Mouse (Mus musculus) testis, adult 2 months (tissue): ENCODE measurements around the gene Cfap57. TPM values are rescaled to one million over a fixed set of nuclear protein-coding genes. Genes with fewer than 3 reads are reported as not detected.
"Not testable (repeated sequence)": the region's sequence is repeated elsewhere in the genome, so short reads cannot be mapped to it uniquely, and the experiment has no call there.

ENCODE experiments used
- H3K27ac ChIP-seq: fragments of 200-500 bp; 2 replicates; pipeline ENCODE4 v1.5.1; 2012; ENCODE audit warnings: low read depth, low read length; ENCODE audit not compliant: control insufficient read depth, insufficient read depth
- H3K27me3 ChIP-seq: fragments of 200-500 bp; 2 replicates; pipeline ENCODE4 v1.6.1; 2012; ENCODE audit warnings: mild to moderate bottlenecking, low read length, moderate library complexity; ENCODE audit not compliant: control insufficient read depth, insufficient read depth
- H3K36me3 ChIP-seq: fragments of 200-500 bp; 2 replicates; pipeline ENCODE4 v1.6.1; 2012; ENCODE audit warnings: mild to moderate bottlenecking, low read length; ENCODE audit not compliant: control insufficient read depth, insufficient read depth
- H3K4me1 ChIP-seq: fragments of 200-500 bp; 2 replicates; pipeline ENCODE4 v1.6.1; 2012; ENCODE audit warnings: low read length; ENCODE audit not compliant: control insufficient read depth, insufficient read depth
- H3K4me3 ChIP-seq: fragments of 200-500 bp; 2 replicates; pipeline ENCODE4 v1.5.1; 2012; ENCODE audit warnings: low read depth, mild to moderate bottlenecking, low read length, moderate library complexity, mixed read lengths; ENCODE audit not compliant: control insufficient read depth
- CTCF ChIP-seq: fragments of 200-500 bp; IDR thresholded peaks from 2 replicates; pipeline ENCODE4 v1.5.1; 2012; ENCODE audit warnings: low read depth, mild to moderate bottlenecking, inconsistent platforms, low read length, moderate library complexity; ENCODE audit not compliant: control insufficient read depth, insufficient read depth, insufficient replicate concordance
- POLR2A ChIP-seq: fragments of 200-500 bp; IDR thresholded peaks from 2 replicates; pipeline ENCODE4 v1.6.1; 2012; ENCODE audit warnings: low read depth, mild to moderate bottlenecking, inconsistent platforms, low read length, moderate library complexity; ENCODE audit not compliant: control insufficient read depth
- polyA plus RNA-seq: library from polyadenylated mRNA; depleted of rRNA; stranded (reverse); fragments of >200 nt; gene quantifications from 2 replicates; pipeline ENCODE4 v1.2.3, GENCODE M21; 2012; rRNA removed

The Cfap57 gene
- polyA plus RNA-seq, 1 experiment: 53.3 TPM

DNA sequence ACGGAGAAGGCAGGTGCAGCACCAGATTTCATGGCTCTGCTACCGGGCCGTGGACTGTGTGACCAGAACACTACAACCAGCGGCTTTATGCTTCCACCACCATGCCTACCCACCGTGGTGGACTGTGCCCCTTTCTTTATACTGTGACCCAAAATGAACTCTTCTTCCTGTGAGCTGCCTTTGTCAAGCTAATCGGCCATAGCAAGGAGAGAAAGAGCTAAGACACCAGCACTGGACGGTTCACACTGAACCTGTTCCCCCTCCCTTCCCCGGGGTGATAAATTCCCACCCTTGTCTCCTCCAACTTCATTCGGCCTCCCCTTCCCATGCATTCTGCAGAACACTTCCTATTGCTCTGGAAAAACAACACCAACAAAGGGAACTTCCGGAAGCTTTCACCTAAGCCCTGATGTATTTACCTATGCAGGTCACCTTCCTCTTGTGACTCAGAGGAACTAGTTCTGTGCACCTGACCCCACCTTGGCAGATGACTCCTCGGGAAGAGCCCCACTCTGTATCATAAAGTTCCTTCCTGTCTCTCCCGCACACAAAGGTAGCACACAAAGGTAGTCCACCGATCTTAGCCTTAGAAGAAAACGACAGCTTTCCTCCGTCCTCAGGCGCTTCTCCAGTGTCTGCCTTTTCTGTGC is 103.0 kb downstream of the Cfap57 start:
- TF ChIP-seq CTCF: no peak
- no peak for TF ChIP-seq POLR2A
- Histone ChIP-seq H3K36me3 (no peaks in the 10 kb centered on the region), H3K27me3 (no peaks in the 10 kb centered on the region), H3K27ac (no peak overlapping the region), H3K4me1 (peaks cover 11% of the 10 kb centered on the region), H3K4me3 (no peak overlapping the region; the same call in 1 of the 2 replicates)

DNA sequence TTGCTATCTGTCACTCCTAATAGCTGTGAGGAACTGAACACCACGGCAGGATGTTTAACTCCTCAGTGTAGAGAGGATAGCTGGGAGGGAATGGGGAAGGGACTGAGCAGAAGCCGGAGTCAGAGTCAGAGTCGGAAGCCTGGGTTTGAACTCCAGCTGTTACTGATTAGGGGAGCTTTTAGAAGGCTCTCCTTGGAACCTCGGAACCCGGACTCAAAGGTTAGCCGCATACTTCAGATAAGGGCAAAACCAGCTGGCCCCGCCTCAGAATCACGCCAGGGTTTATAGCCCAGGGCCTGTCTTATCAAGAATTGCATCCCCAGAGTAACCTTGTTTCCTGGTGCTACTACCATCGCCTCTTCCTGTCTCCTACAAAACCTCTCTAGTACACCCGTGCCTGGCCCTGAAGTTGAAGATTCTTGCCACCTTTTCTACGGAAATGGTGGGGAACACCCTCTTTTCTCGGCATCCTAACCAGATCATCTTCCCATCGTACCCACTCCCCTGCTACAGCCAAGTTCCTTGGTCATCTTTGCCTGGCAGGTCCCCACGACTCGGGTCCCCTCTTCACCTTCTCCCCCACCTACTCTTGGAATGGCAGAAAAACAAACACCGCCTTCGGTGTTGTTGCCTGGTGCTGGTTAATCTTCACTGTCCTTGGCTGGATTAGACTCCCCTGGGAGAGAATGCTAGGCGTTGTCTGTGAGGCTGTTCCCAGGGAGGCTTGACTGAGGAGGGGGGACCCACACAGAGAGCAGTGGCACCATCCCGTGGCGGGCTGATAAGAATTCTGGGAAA is 103.7 kb downstream of the Cfap57 start:
- H3K4me3 ChIP-seq: peak overlapping the region; percentile 52
- H3K4me1 ChIP-seq: peaks cover 11% of the 10 kb centered on the region
- no peaks in the 10 kb centered on the region for H3K27me3 ChIP-seq
- TF ChIP-seq POLR2A (no peak), CTCF (no peak)
- H3K27ac ChIP-seq: no peak overlapping the region
- no peaks in the 10 kb centered on the region for H3K36me3 ChIP-seq

DNA sequence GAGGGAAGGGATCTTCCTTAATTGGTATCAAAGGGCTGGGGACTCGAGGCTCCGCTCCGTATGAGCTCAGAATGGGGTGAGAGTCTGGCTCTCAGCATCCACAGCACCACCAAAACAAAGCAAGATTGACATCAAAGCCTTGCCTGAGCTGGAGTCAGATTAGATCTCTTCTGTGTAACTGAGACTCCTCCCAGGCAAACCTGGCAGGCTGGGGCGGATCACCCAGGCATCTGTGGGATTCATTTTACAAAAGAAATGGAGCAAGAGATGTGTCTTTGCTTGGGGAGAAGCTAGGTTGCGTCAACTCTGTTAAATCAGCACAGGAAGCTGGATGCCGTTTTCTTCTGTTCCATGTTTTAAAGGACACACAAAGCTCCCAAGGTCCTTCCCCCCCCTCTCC is 111.5 kb downstream of the Cfap57 start:
- Histone ChIP-seq H3K27ac (no peak overlapping the region), H3K36me3 (no peaks in the 10 kb centered on the region), H3K27me3 (no peaks in the 10 kb centered on the region), H3K4me1 (no peaks in the 10 kb centered on the region), H3K4me3 (no peak overlapping the region)
- TF ChIP-seq POLR2A: no peak
- no peak for TF ChIP-seq CTCF

DNA sequence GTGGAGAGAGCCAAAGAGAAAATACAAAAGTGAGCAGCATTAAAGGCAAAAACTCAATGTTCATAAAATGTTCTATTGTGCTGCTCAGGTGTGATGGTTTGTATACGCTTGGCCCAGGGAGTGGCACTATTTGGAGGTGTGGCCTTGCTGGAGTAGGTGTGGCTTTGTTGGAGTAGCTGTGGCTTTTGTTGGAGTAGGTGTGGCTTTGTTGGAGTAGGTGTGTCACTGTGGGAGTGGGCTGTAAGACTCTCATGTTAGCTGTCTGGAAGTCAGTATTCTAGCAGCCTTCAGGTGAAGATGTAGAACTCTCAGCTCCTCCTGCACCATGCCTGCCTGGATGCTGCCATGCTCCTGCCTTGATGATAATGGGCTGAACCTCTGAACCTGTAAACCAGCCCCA is 113.4 kb downstream of the Cfap57 start:
- H3K27ac ChIP-seq, H3K4me3 ChIP-seq, H3K36me3 ChIP-seq, H3K27me3 ChIP-seq, H3K4me1 ChIP-seq: not testable (repeated sequence)

DNA sequence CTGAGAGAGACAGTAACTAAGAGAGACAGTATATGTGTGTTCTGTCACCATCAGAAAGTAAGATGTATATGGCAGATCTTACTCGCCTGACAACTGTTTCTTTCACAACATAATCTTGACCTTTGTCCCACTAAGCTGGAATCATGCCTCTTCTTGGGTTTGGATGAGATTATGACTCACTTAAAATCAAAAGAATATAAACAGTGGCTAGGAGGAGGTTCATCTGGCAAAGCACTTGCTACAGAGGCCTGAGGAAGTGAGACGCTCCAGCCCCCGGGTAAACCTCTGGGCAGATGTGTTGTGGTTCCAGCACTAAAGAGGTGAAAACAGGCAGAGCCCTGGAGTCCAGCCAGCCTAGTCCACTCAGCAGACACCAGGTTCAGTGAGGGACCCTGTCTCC is 115.0 kb downstream of the Cfap57 start:
- TF ChIP-seq CTCF (no peak), POLR2A (no peak)
- H3K36me3 ChIP-seq: no peaks in the 10 kb centered on the region
- no peak overlapping the region for H3K4me3 ChIP-seq
- no peak overlapping the region for H3K27ac ChIP-seq
- no peaks in the 10 kb centered on the region for H3K4me1 ChIP-seq
- no peaks in the 10 kb centered on the region for H3K27me3 ChIP-seq

Other genes with a start within 250 kb of the Cfap57 start
- gene Szt2, start 211.5 kb downstream of the Cfap57 start, polyA plus RNA-seq: 12.2 and 14.2 TPM in 2 replicates
- 28.3 and 29.0 TPM in 2 replicates for gene Med8, start 211.4 kb downstream of the Cfap57 start, polyA plus RNA-seq
- gene Elovl1, start 192.7 kb downstream of the Cfap57 start, polyA plus RNA-seq: 17.1 and 19.6 TPM in 2 replicates
- gene Cdc20, start 183.4 kb downstream of the Cfap57 start, polyA plus RNA-seq: 116 and 126 TPM in 2 replicates
- gene Mpl, start 163.3 kb downstream of the Cfap57 start, polyA plus RNA-seq: not detected in 2 replicates
- 1.8 and 2.1 TPM in 2 replicates for gene Tie1, start 130.7 kb downstream of the Cfap57 start, polyA plus RNA-seq
- 0.26 and 0.45 TPM in 2 replicates for gene 2610528J11Rik, start 93.8 kb downstream of the Cfap57 start, polyA plus RNA-seq
- 0.25 TPM in 1 of 2 replicates, not detected in the other for gene Tmem125, start 76.7 kb downstream of the Cfap57 start, polyA plus RNA-seq
- gene Ebna1bp2, start within 50 bp of the Cfap57 start, polyA plus RNA-seq: 45.0 and 46.4 TPM in 2 replicates
- gene Olfr62, start 38.2 kb upstream of the Cfap57 start, polyA plus RNA-seq: 0.20 and 0.36 TPM in 2 replicates
- gene Olfr1342, start 72.0 kb upstream of the Cfap57 start, polyA plus RNA-seq: not detected in 2 replicates
- gene Olfr1341, start 82.7 kb upstream of the Cfap57 start, polyA plus RNA-seq: 0.15 TPM in 1 of 2 replicates, not detected in the other
- gene Olfr1340, start 99.4 kb upstream of the Cfap57 start, polyA plus RNA-seq: not detected in 2 replicates
- gene Olfr1339, start 111.4 kb upstream of the Cfap57 start, polyA plus RNA-seq: not detected in 2 replicates
- 0.11 TPM in 1 of 2 replicates, not detected in the other for gene Olfr1338, start 138.0 kb upstream of the Cfap57 start, polyA plus RNA-seq
- not detected in 2 replicates for gene Olfr1337, start 161.8 kb upstream of the Cfap57 start, polyA plus RNA-seq
- not detected in 2 replicates for gene Olfr1335, start 189.2 kb upstream of the Cfap57 start, polyA plus RNA-seq
- gene Olfr1333, start 215.5 kb upstream of the Cfap57 start, polyA plus RNA-seq: 0.07 and 0.11 TPM in 2 replicates
- not detected in 2 replicates for gene Olfr1331, start 243.9 kb upstream of the Cfap57 start, polyA plus RNA-seq